ENCODE assay signal across 8 mouse cellular contexts in genomic region chr5:33274085-33274952, GRCm38 (mm10). TPM values are rescaled to one million over a fixed set of nuclear protein-coding genes. Genes with fewer than 3 reads are reported as not detected.
A peak's percentile ranks its signal among the peaks of the same experiment; 100 is the strongest.
DNase-seq lines count a peak whose midpoint lies in the region; ATAC-seq lines count a peak whose summit lies in the region.

No protein-coding gene starts in this region.

- peaks cover 85% of the 10 kb centered on the region for H3K4me1 ChIP-seq in megakaryocyte, embryonic 14.5 days

- no peaks in the 10 kb centered on the region for H3K9me3 ChIP-seq in megakaryocyte, embryonic 14.5 days

- no peaks in the 10 kb centered on the region for H3K27me3 ChIP-seq in megakaryocyte, embryonic 14.5 days (replicated peaks)

- peaks cover 33% of the 10 kb centered on the region for H3K36me3 ChIP-seq in megakaryocyte, embryonic 14.5 days (replicated peaks; ENCODE audit: low read length)

- ATAC-seq in common myeloid progenitor, adult 5-6 weeks (replicated peaks; ENCODE audit: low read depth, poor library complexity, severe bottlenecking), result peak; percentile 52

- DNase-seq in ZHBTc4 (ENCODE audit: low read depth, low spot score), result peak; percentile 95
- peak; percentile 75 to 84 for DNase-seq in gastrocnemius, adult 8-10 months (ENCODE audit: low spot score in 2 of 2)
- DNase-seq in hindlimb bud, embryonic 11.5 days (ENCODE audit: extremely low spot score, low read depth, low spot score), result peak; percentile 94
- peak; percentile 85 to 91 for DNase-seq in left cerebral cortex, adult 8-10 months (ENCODE audit: low spot score in 2 of 2)
- DNase-seq in right cerebral cortex, postnatal 10 days (ENCODE audit: low spot score in 2 of 2), result peak; percentile 94 to 95
- peak; percentile 94 for DNase-seq in urinary bladder, postnatal 25 days (ENCODE audit: low spot score)

- peak overlapping the region; percentile 98 for H3K4me3 ChIP-seq in megakaryocyte, embryonic 14.5 days (replicated peaks)

RNA-seq across cellular contexts. Expression of gene Ctbp1, which starts 0.5 kb away (rescaled TPM):
- total RNA-seq in common myeloid progenitor, adult 5-6 weeks (2017), result 156 and 163 TPM in 2 replicates
- total RNA-seq in gastrocnemius, adult 8-10 months (2022), result 100 to 1,000 TPM; 241 to 265 (median 251) TPM
- total RNA-seq in left cerebral cortex, adult 8-10 months (2022), result 100 to 1,000 TPM; 306 to 326 (median 313) TPM
- polyA plus RNA-seq in megakaryocyte, embryonic 14.5 days (2012; ENCODE audit: insufficient read depth, low replicate concordance), result 321 and 333 TPM in 2 replicates

RNA-seq across cellular contexts. Expression of gene Spon2, which starts 56.1 kb away (rescaled TPM):
- total RNA-seq in common myeloid progenitor, adult 5-6 weeks (2017), result 4.8 and 6.5 TPM in 2 replicates
- 1 to 10 TPM in 2 of 4 experiments, under 1 TPM in 2; 0.67 to 1.1 (median 0.88) TPM for total RNA-seq in gastrocnemius, adult 8-10 months (2022)
- total RNA-seq in left cerebral cortex, adult 8-10 months (2022), result under 1 TPM in 1 of 4 experiments, not detected in 3; 0.46 TPM
- not detected in 2 replicates for polyA plus RNA-seq in megakaryocyte, embryonic 14.5 days (2012; ENCODE audit: insufficient read depth, low replicate concordance)

Comparison
In these comparisons a context has a peak if more than half of its experiments do, and no peak if none do; other contexts are left out.
1. Peak in every context shown above with its lines: DNase-seq, ATAC-seq and H3K4me3 ChIP-seq.